Mouse (Mus musculus): ENCODE measurements around the gene Cpn2.

DNA sequence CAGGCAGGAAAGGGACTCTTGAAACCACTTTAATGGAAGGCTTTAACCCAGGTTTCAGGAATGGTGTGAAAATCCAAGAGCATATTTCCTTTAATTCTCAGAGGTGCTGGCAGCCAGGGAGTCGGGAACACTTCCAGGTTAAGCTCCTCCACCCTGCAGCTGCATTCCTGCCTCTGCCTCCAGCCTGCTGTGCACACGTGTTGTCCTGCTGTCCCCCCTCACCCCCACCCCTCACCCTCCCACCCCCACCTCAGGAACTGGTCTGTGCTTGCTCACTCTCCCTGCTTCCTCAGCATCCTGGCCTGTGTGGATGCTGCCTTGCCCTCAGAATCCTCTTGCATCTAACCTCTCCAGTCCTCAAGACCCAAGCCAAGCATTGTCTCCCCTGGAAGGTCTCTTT, 25.7 kb downstream of the Cpn2 start:
- no peak for TF ChIP-seq EP300 (IDR thresholded peaks at IDR 0.05; ENCODE audit: low read depth)
- no peak for TF ChIP-seq CTCF (IDR thresholded peaks at IDR 0.05; ENCODE audit: low read depth)

Measured in liver, embryonic 14.5 days (tissue).